Mouse (Mus musculus) adrenal gland, postnatal 10 days (tissue): ENCODE data around the gene Fbxo7. TPM values are rescaled to one million over a fixed set of nuclear protein-coding genes. Genes with fewer than 3 reads are reported as not detected.
"Not testable (repeated sequence)": the region's sequence is repeated elsewhere in the genome, so short reads cannot be mapped to it uniquely, and the experiment has no call there.

Experiments
- DNase-seq: peaks from one replicate; pipeline ENCODE4 v3.0.0; 2021; ENCODE audit warnings: mixed read lengths
- long read RNA-seq, 2 experiments: library from polyadenylated mRNA; stranded (forward); transcript quantifications; one replicate each; pipeline ENCODE4 v2.0.0; 2021
- total RNA-seq, 2 experiments: library from RNA; stranded (reverse); gene quantifications; 2 replicates each; pipeline ENCODE4 v1.2.3; 2021

The Fbxo7 gene
- total RNA-seq, result 10 to 100 TPM; 23.8 to 31.9 TPM
- long read RNA-seq, experiment 1, full-length matches to known transcripts, result 25 of 33 reads
- long read RNA-seq, experiment 1, partial matches to known transcripts, result 2 of 33 reads
- long read RNA-seq, experiment 1, other reads (novel, unspliced or antisense), result 6 of 33 reads
- long read RNA-seq, experiment 2, full-length matches to known transcripts, result 32 of 33 reads
- long read RNA-seq, experiment 2, partial matches to known transcripts, result 0 of 33 reads
- long read RNA-seq, experiment 2, other reads (novel, unspliced or antisense), result 1 of 33 reads

GRCm38 (mm10) chr10:86021749-86022473 lies at the start of gene Fbxo7:
Gene Fbxo7 (plus strand): TSS chr10:86021972.
- peak; percentile 96 for DNase-seq

DNA sequence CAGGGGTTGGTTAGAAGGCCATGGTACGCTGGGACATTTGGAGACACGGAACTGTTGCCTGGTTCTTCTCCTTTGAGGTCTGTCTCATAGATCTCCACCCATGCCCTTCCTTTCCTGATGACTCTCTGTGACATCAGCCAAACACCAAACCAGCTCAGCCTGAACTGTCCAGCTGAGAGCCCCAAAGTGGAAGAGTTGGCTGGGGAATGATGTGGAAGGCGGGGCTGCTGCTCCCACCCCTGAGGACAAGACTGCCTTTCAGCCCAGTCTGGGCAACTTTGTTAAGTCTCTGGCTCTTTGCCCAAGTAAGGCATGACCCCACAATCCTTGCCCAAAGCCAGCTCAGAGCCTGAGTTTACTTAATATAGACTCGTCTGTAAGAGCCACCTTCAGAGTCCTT lies 48.9 kb upstream of the Fbxo7 start:
- DNase-seq, result no peak

DNA sequence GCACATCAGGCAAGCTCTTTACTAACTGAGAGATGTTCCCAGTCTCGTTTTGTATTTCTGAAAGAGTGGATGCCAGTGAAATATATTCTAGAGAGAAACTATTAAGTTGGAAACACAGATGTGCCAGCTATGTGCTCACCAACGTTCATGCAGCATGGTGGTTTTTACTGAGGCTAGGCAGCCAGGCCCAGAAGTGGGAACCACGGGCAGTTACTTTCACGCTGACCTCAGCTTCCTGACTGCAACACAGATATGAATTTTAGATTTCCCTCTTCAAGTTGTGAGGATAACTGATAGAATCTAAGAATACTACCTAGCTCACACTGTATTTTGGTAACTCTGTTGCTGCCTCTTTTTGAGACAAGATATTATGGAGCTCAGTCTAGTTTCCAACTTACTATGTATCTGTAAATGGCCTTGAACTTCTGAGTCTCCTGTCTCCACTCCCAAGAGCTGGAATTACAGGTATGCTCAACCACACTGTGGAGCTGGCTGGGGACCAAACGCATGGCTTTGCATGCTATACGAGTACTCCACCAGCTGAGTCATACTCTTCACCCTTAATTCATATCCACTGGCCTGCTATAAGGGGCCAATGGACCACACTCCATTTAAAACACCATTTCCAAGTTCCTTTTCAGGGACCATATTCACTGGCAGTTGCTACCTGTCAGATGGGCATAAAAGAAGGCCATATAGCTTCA lies 32.2 kb upstream of the Fbxo7 start:
- DNase-seq, result no peak

DNA sequence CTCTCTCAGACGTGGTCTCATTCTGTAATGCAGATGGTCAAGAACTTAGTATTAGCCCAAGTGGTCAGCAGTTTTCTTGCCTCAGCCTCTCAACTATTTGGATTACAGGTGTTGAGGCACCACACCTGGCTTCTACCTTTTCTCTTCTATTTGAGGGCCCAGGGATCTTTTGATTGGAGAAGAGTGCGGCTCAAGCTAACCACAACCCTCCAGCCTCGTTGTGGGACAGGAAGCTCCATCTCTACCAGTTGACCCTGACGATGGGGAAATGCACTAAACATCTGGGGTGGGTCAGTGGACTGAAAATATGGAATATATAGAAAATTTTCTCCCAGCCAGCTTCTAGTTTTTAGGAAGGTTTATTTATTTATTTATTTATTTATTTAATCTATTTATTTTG lies 29.4 kb upstream of the Fbxo7 start:
- no peak for DNase-seq

- DNase-seq, result no peak
Observed at GRCm38 (mm10) chr10:85993836-85994235, 27.9 kb upstream of the Fbxo7 start.

DNA sequence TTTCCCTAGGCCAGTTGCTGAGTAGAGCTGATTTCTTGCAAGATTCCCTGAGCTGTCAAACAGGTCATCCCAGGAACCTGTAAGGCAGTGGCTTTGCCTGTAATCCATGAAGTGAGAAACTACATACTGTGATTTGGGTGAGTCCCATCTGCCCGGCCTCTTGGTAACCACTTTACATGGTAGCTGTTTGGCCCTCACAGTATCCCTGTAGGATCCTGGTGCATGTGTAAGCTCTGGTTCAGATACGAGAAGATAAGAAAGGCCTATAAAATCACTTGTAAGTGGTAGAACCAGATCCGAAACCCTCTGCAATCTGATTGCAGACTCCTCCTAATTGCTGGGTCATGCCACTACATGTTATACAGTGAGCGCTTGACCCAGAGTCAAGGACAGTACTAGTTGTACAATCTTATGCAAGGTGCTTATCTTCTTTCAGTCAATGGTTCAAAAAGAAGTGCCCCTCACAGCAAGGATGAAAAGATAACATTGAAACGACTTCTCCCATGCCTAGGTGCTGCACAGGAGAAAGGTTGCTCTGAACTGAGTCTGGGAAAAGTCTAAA lies 27.1 kb upstream of the Fbxo7 start:
- DNase-seq, result no peak

GRCm38 (mm10) chr10:86000447-86000846 lies 21.3 kb upstream of the Fbxo7 start:
- DNase-seq, result no peak

DNA sequence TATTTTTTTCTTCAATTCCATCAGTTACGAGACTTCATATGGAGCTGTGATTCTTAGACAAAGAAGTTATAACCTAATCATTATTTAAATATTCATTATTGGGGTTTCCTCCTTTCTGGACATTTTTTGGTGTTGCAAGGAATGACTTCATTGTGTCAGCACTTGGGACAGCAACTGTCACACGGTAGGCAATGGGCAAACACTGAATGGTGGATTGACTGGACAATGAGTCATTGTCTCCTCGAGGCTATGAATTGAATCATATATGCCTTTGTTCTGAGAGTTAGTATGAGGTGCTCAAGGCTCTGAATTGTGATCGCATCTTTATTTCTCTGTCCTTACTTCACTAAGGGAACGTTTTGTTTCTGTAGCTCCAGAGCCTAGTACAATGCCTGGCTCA lies 15.3 kb upstream of the Fbxo7 start:
- DNase-seq, result no peak

DNA sequence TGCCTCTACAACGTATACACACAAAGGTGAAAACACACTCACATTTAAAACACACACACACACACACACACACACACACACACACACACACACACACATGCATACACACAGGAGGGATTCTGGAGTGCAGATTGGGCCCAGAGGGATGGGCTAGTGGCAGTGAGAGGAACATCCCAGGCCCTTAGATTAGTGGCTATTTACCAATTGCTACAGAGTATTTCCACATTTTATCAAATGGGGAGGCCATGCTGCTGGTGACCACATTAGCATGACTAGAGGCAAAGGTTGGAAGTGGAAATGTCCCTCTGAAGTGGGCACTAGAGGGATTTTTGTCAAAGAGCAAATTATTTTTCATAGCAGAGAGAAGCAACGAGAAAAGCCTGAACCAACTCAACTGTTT lies 12.1 kb upstream of the Fbxo7 start:
- DNase-seq, result no peak

- DNase-seq, result peak; percentile 19
Observed at GRCm38 (mm10) chr10:86010636-86011035, 11.1 kb upstream of the Fbxo7 start.

DNA sequence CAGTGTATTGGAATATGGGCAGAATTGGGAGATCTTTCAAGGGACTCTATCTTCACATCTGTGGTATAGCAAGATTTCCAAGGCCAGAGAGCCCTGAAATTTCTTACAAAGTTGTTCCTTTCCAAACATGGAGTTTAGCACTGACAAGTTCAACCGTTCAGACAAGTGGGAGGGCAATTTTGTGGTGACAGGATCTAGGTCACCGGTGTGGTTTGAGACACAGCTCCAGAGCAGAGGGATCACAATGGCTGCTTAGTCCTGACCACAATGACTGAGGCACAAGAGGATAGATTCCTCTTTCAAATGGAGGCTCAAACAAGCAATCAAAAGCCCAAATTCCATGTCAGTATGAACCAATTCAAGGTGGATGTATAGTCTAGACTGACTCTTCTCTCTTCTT lies 10.6 kb upstream of the Fbxo7 start:
- DNase-seq, result no peak

DNA sequence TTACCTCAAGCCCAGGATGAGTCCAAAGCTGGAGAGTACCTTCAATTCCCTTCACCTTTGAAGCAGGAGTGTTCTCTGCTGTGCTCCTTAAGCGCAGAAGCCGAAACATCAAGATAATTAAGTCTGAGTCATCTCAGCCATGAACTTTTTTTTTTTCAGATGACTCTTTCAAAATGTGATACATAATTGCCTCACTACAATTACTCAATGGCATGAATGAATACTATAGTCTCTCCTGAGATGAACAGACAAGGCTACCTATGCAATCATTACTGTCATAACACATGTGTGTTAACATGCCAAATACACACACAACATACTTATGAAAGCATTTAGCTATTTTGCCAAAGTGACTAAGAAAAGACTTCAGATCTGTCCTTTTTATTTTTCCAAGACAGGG lies 10.0 kb upstream of the Fbxo7 start, which contains the start of gene Bpifc:
TSS of gene Bpifc (minus strand) at position 115 of the 400 bp plus-strand sequence.
- no peak for DNase-seq

DNA sequence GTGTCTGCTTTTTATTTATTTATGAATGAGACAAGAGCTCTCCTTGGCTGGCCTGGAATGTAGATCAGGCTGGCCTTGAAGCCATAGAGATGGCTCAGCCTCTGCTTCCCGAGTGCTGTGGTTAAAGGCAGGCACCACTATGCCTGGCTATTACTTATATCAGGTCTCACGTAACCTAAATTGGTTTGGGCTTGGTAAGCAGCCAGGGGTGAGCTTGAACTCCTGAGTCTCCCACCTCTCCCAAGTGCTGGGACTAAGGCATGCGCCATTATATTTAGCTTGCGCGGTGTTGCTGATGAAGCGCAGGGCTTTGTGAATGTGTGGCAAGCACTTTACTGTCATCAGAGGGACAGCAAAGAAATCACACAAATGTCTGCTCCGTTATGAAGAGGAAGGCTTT lies 4.0 kb upstream of the Fbxo7 start:
- no peak for DNase-seq

DNA sequence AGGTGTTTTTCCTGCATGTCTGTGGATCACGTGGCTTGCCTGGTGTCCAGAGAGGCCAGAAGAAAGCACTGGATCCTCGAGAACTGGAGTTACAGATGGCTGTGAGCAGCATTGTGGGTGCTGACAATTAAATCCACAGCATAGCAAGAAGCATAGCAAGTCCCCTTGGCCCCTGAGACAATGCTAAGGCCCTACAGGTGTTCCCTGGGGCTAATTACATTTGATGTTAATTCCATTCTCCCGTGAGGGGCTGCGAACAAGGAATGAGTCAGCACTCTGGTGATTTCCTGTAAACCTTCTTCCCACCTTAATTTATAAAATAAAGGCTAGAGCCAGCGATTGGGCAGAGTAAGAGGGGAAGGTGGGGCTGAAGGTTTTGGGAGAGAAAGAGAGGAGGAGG lies 3.0 kb upstream of the Fbxo7 start:
- DNase-seq, result no peak

- DNase-seq, result no peak
Observed at GRCm38 (mm10) chr10:86021408-86021748, 394 bp upstream of the Fbxo7 start.

GRCm38 (mm10) chr10:86022474-86022816 lies 673 bp downstream of the Fbxo7 start:
- no peak for DNase-seq

DNA sequence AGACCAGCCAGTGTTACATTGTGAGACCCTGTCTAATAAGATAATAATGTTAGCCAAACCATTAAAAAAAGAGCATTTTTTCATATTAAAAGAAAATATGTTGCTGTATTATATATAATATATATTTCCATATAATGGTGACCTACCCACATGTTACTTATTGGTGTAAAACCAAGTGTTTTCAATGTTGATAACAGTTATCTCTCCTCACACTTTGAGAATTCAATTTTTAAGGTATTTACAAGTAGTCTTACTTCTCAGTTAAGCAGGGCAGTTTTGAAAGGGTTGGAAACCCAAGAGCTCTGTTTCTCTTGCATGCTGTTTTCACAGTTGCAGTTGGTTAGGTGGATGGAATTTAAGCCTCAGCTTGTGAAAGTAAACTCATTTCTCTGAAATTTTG lies 1.4 kb downstream of the Fbxo7 start:
- no peak for DNase-seq

- no peak for DNase-seq
Observed at GRCm38 (mm10) chr10:86025906-86026305, 4.1 kb downstream of the Fbxo7 start.

GRCm38 (mm10) chr10:86026354-86026753 lies 4.6 kb downstream of the Fbxo7 start:
- DNase-seq, result no peak

GRCm38 (mm10) chr10:86026807-86027206 lies 5.0 kb downstream of the Fbxo7 start:
- DNase-seq, result not testable (repeated sequence)

DNA sequence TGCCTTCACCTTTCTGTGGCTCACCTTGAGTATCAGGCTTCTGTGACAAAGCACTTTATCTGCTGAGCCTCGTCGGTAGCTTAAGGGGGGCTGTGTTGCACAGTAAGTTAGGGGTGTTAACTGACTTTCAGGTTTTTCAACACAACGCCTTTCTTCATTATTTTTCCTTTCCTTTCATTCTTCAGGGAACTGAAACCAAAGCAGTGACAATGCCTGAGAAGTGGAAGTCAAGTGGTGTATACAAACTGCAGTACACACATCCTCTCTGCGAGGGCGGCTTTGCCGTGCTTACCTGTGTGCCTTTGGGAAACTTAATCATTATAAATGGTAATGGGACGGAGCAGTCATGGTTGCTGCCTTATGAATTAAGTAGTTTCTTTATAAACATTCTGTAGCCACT lies 9.0 kb downstream of the Fbxo7 start:
- no peak for DNase-seq

DNA sequence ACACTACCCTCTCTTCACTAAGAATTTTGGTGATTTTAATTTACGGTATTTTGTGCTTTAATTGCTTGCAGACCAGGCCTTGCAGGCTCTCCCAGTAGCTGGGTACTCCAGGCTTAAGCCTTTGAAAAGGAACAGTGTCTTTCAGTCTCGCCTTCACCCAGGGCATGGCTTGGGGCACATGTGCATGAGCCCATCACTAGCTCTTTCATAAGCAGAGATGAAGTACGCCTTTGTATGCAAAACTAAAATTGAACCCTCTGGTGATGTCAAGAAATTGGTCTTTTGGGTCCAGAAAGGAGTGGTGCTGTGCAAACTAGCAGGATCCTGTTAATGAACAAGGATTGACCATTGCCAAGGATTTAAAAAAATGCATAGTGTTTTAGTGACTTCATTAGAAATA lies 10.7 kb downstream of the Fbxo7 start:
- no peak for DNase-seq

DNA sequence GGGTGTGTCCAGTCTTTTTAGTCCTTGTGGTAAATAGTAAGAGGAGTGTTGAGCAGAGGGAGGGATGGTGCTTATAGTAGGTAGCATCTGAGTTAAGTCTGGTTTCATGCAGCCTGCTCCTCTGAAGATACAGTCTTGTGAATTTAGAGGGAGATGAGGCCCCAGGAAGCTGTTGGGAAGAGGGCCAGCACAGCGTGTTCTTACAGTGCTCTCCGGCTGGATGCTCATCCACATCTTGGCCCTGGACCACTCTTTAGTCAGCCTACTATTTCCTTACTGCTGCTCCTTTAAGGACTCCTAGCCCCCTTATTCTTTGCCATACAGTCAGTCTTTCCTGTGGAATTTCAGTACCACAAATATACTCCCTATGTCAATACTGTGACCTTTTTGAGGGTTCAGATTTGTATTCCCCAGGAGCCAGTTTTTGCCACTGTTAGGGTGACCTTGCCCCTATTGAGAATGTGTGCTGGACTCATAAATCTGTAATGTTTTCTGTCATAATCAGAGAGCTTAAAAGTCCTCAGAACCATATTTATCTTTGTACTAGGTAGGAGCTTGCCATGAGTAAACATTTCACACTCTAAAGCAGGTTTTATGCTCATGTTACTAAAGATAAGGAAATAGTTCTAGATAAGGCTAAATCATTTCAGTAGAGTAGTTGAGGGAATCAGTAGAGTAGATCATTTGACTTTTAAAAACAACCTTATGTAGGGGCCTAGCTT lies 12.4 kb downstream of the Fbxo7 start:
- DNase-seq, result no peak
